Mouse (Mus musculus): ENCODE results near the gene Kpna2.
A peak's percentile ranks its signal among the peaks of the same experiment; 100 is the strongest.
"Not testable (repeated sequence)": the region's sequence is repeated elsewhere in the genome, so short reads cannot be mapped to it uniquely, and the experiment has no call there.

Gene Kpna2

GRCm38 (mm10) chr11:106999151-106999948 is at the start of gene Kpna2:
TSS of gene Kpna2 (minus strand) at chr11:106999541.
- peak; percentile 94 for DNase-seq

- no peak for DNase-seq
Measured at GRCm38 (mm10) chr11:107046766-107047620, 47.7 kb upstream of the Kpna2 start.

GRCm38 (mm10) chr11:107045546-107045945 is 46.2 kb upstream of the Kpna2 start:
- no peak for DNase-seq

- DNase-seq = peak; percentile 86
Measured at GRCm38 (mm10) chr11:107044321-107044720, 45.0 kb upstream of the Kpna2 start.

- DNase-seq = peak; percentile 24
Measured at GRCm38 (mm10) chr11:107043361-107043760, 44.0 kb upstream of the Kpna2 start.

GRCm38 (mm10) chr11:107041396-107041795 is 42.1 kb upstream of the Kpna2 start:
- DNase-seq = no peak

GRCm38 (mm10) chr11:107039417-107039816 is 40.1 kb upstream of the Kpna2 start:
- no peak for DNase-seq

GRCm38 (mm10) chr11:107034085-107034810 is 34.9 kb upstream of the Kpna2 start:
- no peak for DNase-seq

- no peak for DNase-seq
Measured at GRCm38 (mm10) chr11:107031635-107032034, 32.3 kb upstream of the Kpna2 start.

GRCm38 (mm10) chr11:107029536-107029935 is 30.2 kb upstream of the Kpna2 start:
- DNase-seq = no peak

GRCm38 (mm10) chr11:107028754-107029153 is 29.4 kb upstream of the Kpna2 start:
- DNase-seq = no peak

GRCm38 (mm10) chr11:107028275-107028618 is 28.9 kb upstream of the Kpna2 start:
- DNase-seq = no peak

- peak; percentile 87 for DNase-seq
Measured at GRCm38 (mm10) chr11:107027431-107028274, 28.3 kb upstream of the Kpna2 start.

GRCm38 (mm10) chr11:107026554-107027430 is 27.5 kb upstream of the Kpna2 start:
- DNase-seq = no peak

- DNase-seq = no peak
Measured at GRCm38 (mm10) chr11:107025411-107026321, 26.3 kb upstream of the Kpna2 start, which contains the start of gene 1810010H24Rik. TSS of gene 1810010H24Rik (plus strand) at chr11:107025681.

GRCm38 (mm10) chr11:107024406-107024805 is 25.1 kb upstream of the Kpna2 start:
- DNase-seq = no peak

- DNase-seq = no peak
Measured at GRCm38 (mm10) chr11:107022050-107022683, 22.8 kb upstream of the Kpna2 start.

- not testable (repeated sequence) for DNase-seq
Measured at GRCm38 (mm10) chr11:107019722-107020121, 20.4 kb upstream of the Kpna2 start.

GRCm38 (mm10) chr11:107019318-107019717 is 20.0 kb upstream of the Kpna2 start:
- no peak for DNase-seq
